Mouse (Mus musculus): ENCODE results near the gene AA986860. TPM values are rescaled to one million over a fixed set of nuclear protein-coding genes. Genes with fewer than 3 reads are reported as not detected.

Gene AA986860
- polyA plus RNA-seq (2012; rRNA removed): 0.45 and 0.87 TPM in 2 replicates

DNA sequence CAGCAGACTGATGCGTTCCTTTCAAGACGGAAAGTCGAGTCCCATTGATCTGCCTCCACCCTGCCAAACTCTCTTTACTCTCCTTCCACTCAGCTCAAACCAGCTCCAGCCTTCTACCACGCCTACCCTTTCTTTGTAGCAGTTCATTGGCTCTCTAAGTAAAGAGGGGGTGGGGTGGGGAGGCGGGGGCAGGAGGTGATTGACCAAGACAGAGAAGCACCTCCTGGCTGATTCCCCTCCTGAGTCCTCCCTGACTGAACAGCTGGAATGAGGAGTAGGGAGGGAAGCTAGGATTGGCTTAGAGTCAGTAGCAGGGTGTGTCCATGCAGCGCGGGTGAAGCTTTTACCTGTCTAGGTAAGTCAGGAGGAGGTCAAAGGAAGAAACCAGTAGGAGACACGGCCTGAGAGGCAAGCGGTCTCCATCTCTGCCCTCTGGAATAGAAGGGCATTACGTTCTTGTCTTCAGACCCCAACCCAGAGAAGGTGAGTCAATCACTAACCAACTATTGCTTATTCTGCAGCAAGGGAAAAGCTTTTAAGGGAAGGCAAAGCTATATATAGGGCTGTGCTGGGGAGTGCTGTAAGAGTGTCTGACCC is at the start of gene AA986860:
Gene AA986860 (plus strand): TSS at position 236 of the 597 bp plus-strand sequence.

DNA sequence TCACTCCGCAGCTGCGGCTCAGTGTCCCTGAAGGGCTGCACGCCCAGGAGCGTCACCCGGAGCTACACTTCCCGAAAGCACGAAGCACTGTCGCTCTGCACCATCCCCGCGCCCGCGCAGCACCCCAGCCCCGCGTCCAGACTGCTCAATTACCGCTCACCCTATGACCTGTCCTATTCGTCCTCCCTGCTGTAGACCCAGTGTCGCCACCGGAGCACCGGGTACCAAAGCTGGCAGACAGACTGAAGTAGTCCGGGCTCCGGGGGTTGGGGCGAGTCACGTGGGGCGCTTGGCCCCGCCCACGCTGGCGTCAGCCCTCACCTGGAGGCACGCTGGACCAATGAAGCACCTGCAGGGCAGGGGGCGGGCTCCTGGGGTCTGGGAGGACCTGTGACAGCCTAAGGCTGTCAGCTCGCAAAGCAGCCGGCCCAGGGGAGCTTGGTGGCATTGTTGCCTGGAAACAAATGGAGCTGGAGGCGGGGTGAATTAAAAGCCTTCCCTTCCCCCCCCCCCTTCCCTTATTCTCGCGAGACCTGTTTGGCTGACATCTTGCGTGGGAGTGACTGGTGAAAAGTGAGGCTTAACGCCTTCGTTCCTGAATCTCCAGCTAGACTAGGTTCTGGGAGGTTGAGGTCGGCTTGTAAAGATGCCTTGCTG is 16.1 kb upstream of the AA986860 start, which contains the start of gene Gm29427:
Gene Gm29427 (minus strand): TSS at position 239 of the 657 bp plus-strand sequence.

DNA sequence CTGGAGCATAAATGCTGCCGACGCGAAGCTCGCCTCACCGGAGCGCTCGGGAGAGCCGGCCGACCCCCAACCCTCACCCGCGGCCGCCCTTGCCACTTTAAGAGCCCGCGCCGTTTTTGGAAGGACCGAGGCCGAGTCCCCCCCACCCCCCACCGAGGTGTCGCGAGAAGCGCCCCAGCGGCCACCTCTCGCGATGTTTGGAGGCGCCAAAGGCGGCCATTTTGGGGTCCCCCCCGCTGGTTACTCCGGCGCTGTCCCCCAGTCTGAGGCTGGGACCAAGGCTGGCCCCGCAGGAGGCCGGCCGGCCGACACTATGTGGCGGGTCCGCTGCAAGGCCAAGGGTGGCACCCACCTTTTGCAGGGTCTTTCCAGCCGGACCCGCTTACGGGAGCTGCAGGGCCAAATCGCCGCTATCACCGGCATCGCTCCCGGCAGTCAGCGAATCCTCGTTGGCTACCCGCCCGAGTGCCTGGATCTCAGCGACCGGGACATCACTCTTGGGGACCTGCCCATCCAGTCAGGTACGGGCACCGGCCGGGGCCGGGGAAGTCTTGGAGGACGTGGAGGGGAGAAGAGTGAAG is 14.4 kb upstream of the AA986860 start, which contains the start of gene Yod1:
Gene Yod1 (plus strand): TSS at position 37 of the 581 bp plus-strand sequence.

DNA sequence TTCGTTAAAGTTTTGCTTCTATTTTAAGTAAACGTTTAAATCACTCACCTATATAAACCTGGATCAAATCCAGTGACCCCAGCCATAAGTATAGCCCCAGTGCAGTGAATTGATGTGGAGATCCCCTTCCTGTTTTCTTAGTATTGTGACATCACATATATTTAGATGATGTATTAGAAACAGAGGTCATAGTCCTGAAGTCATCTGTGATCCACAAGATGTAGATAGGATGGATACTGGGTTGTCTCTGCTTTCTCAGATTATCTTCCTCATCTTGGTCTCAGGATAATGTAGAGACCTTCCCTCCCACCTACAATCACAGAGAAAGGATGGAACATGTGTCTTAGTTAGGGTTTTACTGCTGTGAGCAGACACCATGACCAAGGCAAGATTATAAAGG is 2.6 kb upstream of the AA986860 start, which contains the start of gene Pfkfb2:
Gene Pfkfb2 (minus strand): TSS at position 101 of the 400 bp plus-strand sequence.

Other genes with a start within 250 kb of the AA986860 start
- not detected in 2 replicates for gene Zp3r, start 102.4 kb upstream of the AA986860 start, polyA plus RNA-seq (2012; rRNA removed)
- gene C4bp, start 70.3 kb upstream of the AA986860 start, polyA plus RNA-seq (2012; rRNA removed): 0.04 TPM in 1 of 2 replicates, not detected in the other
- gene Gm29427, start 16.2 kb upstream of the AA986860 start, polyA plus RNA-seq (2012; rRNA removed): 0.03 TPM in 1 of 2 replicates, not detected in the other
- 3.5 and 3.7 TPM in 2 replicates for gene Yod1, start 14.6 kb upstream of the AA986860 start, polyA plus RNA-seq (2012; rRNA removed)
- gene Pfkfb2, start 2.7 kb upstream of the AA986860 start, polyA plus RNA-seq (2012; rRNA removed): 41.0 and 42.1 TPM in 2 replicates
- gene Fcamr, start 68.9 kb downstream of the AA986860 start, polyA plus RNA-seq (2012; rRNA removed): 0.06 TPM in 1 of 2 replicates, not detected in the other
- 0.01 TPM in 1 of 2 replicates, not detected in the other for gene Pigr, start 94.7 kb downstream of the AA986860 start, polyA plus RNA-seq (2012; rRNA removed)
- 0.57 and 0.86 TPM in 2 replicates for gene Fcmr, start 133.7 kb downstream of the AA986860 start, polyA plus RNA-seq (2012; rRNA removed)
- gene Il24, start 155.5 kb downstream of the AA986860 start, polyA plus RNA-seq (2012; rRNA removed): not detected in 2 replicates
- not detected in 2 replicates for gene Il20, start 179.5 kb downstream of the AA986860 start, polyA plus RNA-seq (2012; rRNA removed)
- gene Il19, start 208.1 kb downstream of the AA986860 start, polyA plus RNA-seq (2012; rRNA removed): 0.05 and 0.16 TPM in 2 replicates